ENCODE assay signal across 35 mouse cellular contexts in genomic region chr10:42754341-42754740, GRCm38 (mm10). TPM values are rescaled to one million over a fixed set of nuclear protein-coding genes. Genes with fewer than 3 reads are reported as not detected.
DNase-seq lines count a peak whose midpoint lies in the region; ATAC-seq and TF ChIP-seq lines count a peak whose summit lies in the region.
"Had no signal": no experiment of that assay in that cellular context is flagged by ENCODE, and none has a peak within 500 bp of the region (broad histone marks: within the 10 kb centered on the region; RNA-seq: fewer than 3 reads in every experiment).

No protein-coding gene starts in this region.

- H3K36me3 ChIP-seq in stomach, postnatal 0 days (ENCODE audit: control insufficient read depth, insufficient read depth, low read length): no peaks in the 10 kb centered on the region
- H3K36me3 ChIP-seq: embryonic facial prominence, embryonic 12.5 days; forebrain, embryonic 10.5 days; forebrain, embryonic 15.5 days; G1E; heart, embryonic 13.5 days; limb, embryonic 10.5 days; limb, embryonic 15.5 days; liver, embryonic 15.5 days; lung, embryonic 15.5 days; midbrain, embryonic 10.5 days; midbrain, embryonic 15.5 days; neural tube, embryonic 15.5 days; stomach, embryonic 15.5 days had no signal

- DNase-seq in adrenal gland, adult (ENCODE audit: inconsistent age in 2 of 2, low spot score in 1 of 2): peak; percentile 32 to 66
- DNase-seq in adrenal gland, postnatal 4 days (ENCODE audit: low spot score in 2 of 2): no peak
- DNase-seq in kidney, postnatal 36 days: peak; percentile 17 to 24
- no peak for DNase-seq in kidney, postnatal 14 days
- peak; percentile 44 for DNase-seq in urinary bladder, postnatal 14 days (ENCODE audit: low spot score)
- DNase-seq in urinary bladder, adult 2 months (ENCODE audit: low spot score): no peak
- DNase-seq in stomach, postnatal 0 days (ENCODE audit: low spot score): peak; percentile 32
- no peak for DNase-seq in thymus, postnatal 25 days
- DNase-seq: cerebellum, adult 11 months; cerebellum, adult 9-10 months; cerebellum, postnatal 36 days; gastrocnemius, postnatal 25 days; heart, adult 2 months; heart, postnatal 14 days; kidney, adult 18-20 months; layer of hippocampus, adult 9-11 months; retina, postnatal 1 day; right cerebral cortex, postnatal 14 days; thymus, adult 18-20 months; thymus, postnatal 4 days had no signal

- no peaks in the 10 kb centered on the region for H3K9me3 ChIP-seq in stomach, postnatal 0 days (ENCODE audit: control insufficient read depth, low read length)
- H3K9me3 ChIP-seq: embryonic facial prominence, embryonic 12.5 days; forebrain, embryonic 10.5 days; forebrain, embryonic 15.5 days; G1E; heart, embryonic 13.5 days; limb, embryonic 10.5 days; limb, embryonic 15.5 days; liver, embryonic 15.5 days; lung, embryonic 15.5 days; midbrain, embryonic 10.5 days; midbrain, embryonic 15.5 days; neural tube, embryonic 15.5 days; stomach, embryonic 15.5 days had no signal

- peak; percentile 78 for ATAC-seq in stomach, postnatal 0 days (ENCODE audit: low FRiP score, low TSS enrichment)
- ATAC-seq: forebrain, embryonic 15.5 days; hindbrain, embryonic 16.5 days; midbrain, embryonic 15.5 days had no signal

- TF ChIP-seq EP300 in stomach, postnatal 0 days (optimal IDR thresholded peaks at IDR 0.05): no peak

- no peak overlapping the region for H3K4me2 ChIP-seq in stomach, postnatal 0 days (replicated peaks; ENCODE audit: low read depth)
- H3K4me2 ChIP-seq: embryonic facial prominence, embryonic 12.5 days; forebrain, embryonic 15.5 days; heart, embryonic 13.5 days; limb, embryonic 15.5 days; liver, embryonic 15.5 days; lung, embryonic 15.5 days; midbrain, embryonic 15.5 days; neural tube, embryonic 15.5 days; stomach, embryonic 15.5 days had no signal

- H3K27me3 ChIP-seq in stomach, postnatal 0 days (ENCODE audit: control insufficient read depth, insufficient read depth, low read length): no peaks in the 10 kb centered on the region
- H3K27me3 ChIP-seq: embryonic facial prominence, embryonic 12.5 days; forebrain, embryonic 15.5 days; heart, embryonic 13.5 days; limb, embryonic 15.5 days; liver, embryonic 15.5 days; lung, embryonic 15.5 days; midbrain, embryonic 15.5 days; neural tube, embryonic 15.5 days; stomach, embryonic 15.5 days had no signal

- no peak for TF ChIP-seq CTCF in stomach, postnatal 0 days (IDR thresholded peaks at IDR 0.05; ENCODE audit: low read depth)

- no peak overlapping the region for H3K4me3 ChIP-seq in stomach, postnatal 0 days (ENCODE audit: low read depth, low read length)
- H3K4me3 ChIP-seq: embryonic facial prominence, embryonic 12.5 days; forebrain, embryonic 10.5 days; forebrain, embryonic 15.5 days; heart, adult 2 months; heart, embryonic 13.5 days; limb, embryonic 10.5 days; limb, embryonic 15.5 days; liver, embryonic 15.5 days; lung, embryonic 15.5 days; midbrain, embryonic 10.5 days; midbrain, embryonic 15.5 days; neural tube, embryonic 15.5 days; stomach, embryonic 15.5 days had no signal

- H3K9ac ChIP-seq in stomach, postnatal 0 days (ENCODE audit: low read length): no peak overlapping the region
- H3K9ac ChIP-seq: embryonic facial prominence, embryonic 12.5 days; forebrain, embryonic 15.5 days; heart, embryonic 13.5 days; limb, embryonic 15.5 days; liver, embryonic 15.5 days; lung, embryonic 15.5 days; midbrain, embryonic 15.5 days; neural tube, embryonic 15.5 days; stomach, embryonic 15.5 days had no signal

- H3K27ac ChIP-seq in stomach, postnatal 0 days (replicated peaks): 0 out of 2 replicates have a peak overlapping the region, but pooled peaks have one; percentile 49
- H3K27ac ChIP-seq: embryonic facial prominence, embryonic 12.5 days; forebrain, embryonic 10.5 days; forebrain, embryonic 15.5 days; heart, adult 2 months; heart, embryonic 13.5 days; kidney, postnatal 0 days; limb, embryonic 10.5 days; limb, embryonic 15.5 days; liver, embryonic 15.5 days; lung, embryonic 15.5 days; midbrain, embryonic 10.5 days; midbrain, embryonic 15.5 days; neural tube, embryonic 15.5 days; stomach, embryonic 15.5 days had no signal

- 38% methylated on average over 2 of the region's 2 CpGs for WGBS in stomach, postnatal 0 days

- H3K4me1 ChIP-seq in stomach, postnatal 0 days (replicated peaks; ENCODE audit: control insufficient read depth, insufficient read depth): no peaks in the 10 kb centered on the region
- H3K4me1 ChIP-seq: embryonic facial prominence, embryonic 12.5 days; forebrain, embryonic 10.5 days; forebrain, embryonic 15.5 days; heart, embryonic 13.5 days; limb, embryonic 10.5 days; limb, embryonic 15.5 days; liver, embryonic 15.5 days; lung, embryonic 15.5 days; midbrain, embryonic 10.5 days; midbrain, embryonic 15.5 days; stomach, embryonic 15.5 days had no signal

RNA-seq across cellular contexts. Expression of gene Sec63, which starts 7.0 kb away (rescaled TPM):
- total RNA-seq in adrenal gland, postnatal 4 days (2021): 10 to 100 TPM; 57.4 to 60.0 TPM
- polyA plus RNA-seq in urinary bladder, adult 2 months (2012; rRNA removed): 50.6 and 63.2 TPM in 2 replicates
- 15.5 and 15.8 TPM in 2 replicates for polyA plus RNA-seq in stomach, postnatal 0 days (2015; fragmentation: Nextera tagmentation; extraction: Ambion mirVana)

Comparison
In these comparisons a context has a peak if more than half of its experiments do, and no peak if none do; other contexts are left out.
1. DNase-seq: peak in adrenal gland, adult (2 of 2), kidney, postnatal 36 days (2 of 2), urinary bladder, postnatal 14 days (single experiment) and stomach, postnatal 0 days (single experiment); none in adrenal gland, postnatal 4 days (0 of 2), kidney, postnatal 14 days (single experiment), urinary bladder, adult 2 months (single experiment) and thymus, postnatal 25 days (single experiment).